Mouse (Mus musculus): ENCODE results near the gene E130114P18Rik. TPM values are rescaled to one million over a fixed set of nuclear protein-coding genes. Genes with fewer than 3 reads are reported as not detected.

E130114P18Rik gene
- polyA plus RNA-seq, 1 experiment from 2014 or later = 11.0 TPM

- under 1% methylated on average over 25 of the region's 25 CpGs for WGBS
- Histone ChIP-seq H3K36me3 (no peaks in the 10 kb centered on the region), H3K9me3 (replicated peaks) (no peaks in the 10 kb centered on the region), H3K27ac (peak overlapping the region; percentile 91), H3K27me3 (ENCODE audit: low read depth, poor library complexity, severe bottlenecking) (peaks cover 16% of the 10 kb centered on the region), H3K4me1 (peaks cover 40% of the 10 kb centered on the region), H3K4me3 (peak overlapping the region; percentile 55)
- DNase-seq (ENCODE audit: low spot score) = peak; percentile 97
Observed at GRCm38 (mm10) chr4:97772084-97772484, 5.8 kb downstream of the E130114P18Rik start.

- Histone ChIP-seq H3K4me1 (peaks cover 34% of the 10 kb centered on the region), H3K36me3 (no peaks in the 10 kb centered on the region), H3K4me3 (peak overlapping the region; percentile 55), H3K27me3 (ENCODE audit: low read depth, poor library complexity, severe bottlenecking) (peaks cover 10% of the 10 kb centered on the region), H3K9me3 (replicated peaks) (no peaks in the 10 kb centered on the region), H3K27ac (peak overlapping the region; percentile 91)
- 14% methylated on average over 5 of the region's 5 CpGs for WGBS
- DNase-seq (ENCODE audit: low spot score) = no peak
Observed at GRCm38 (mm10) chr4:97771426-97771825, 6.5 kb downstream of the E130114P18Rik start.

GRCm38 (mm10) chr4:97769861-97770260 is 8.0 kb downstream of the E130114P18Rik start:
- no peak for DNase-seq (ENCODE audit: low spot score)
- WGBS = no CpG with 5 or more reads among the region's 1 CpGs
- peaks cover 18% of the 10 kb centered on the region for H3K4me1 ChIP-seq

GRCm38 (mm10) chr4:97767516-97767915 is 10.4 kb downstream of the E130114P18Rik start:
- no peak for DNase-seq (ENCODE audit: low spot score)
- peaks cover 6% of the 10 kb centered on the region for H3K4me1 ChIP-seq
- 94% methylated on average over 5 of the region's 5 CpGs for WGBS
- no peaks in the 10 kb centered on the region for H3K27me3 ChIP-seq (ENCODE audit: low read depth, poor library complexity, severe bottlenecking)
- H3K36me3 ChIP-seq = no peaks in the 10 kb centered on the region
- no peak overlapping the region for H3K4me3 ChIP-seq
- no peaks in the 10 kb centered on the region for H3K9me3 ChIP-seq (replicated peaks)
- H3K27ac ChIP-seq = no peak overlapping the region

More at GRCm38 (mm10) chr4:97769861-97770260, 8.0 kb downstream of the E130114P18Rik start:
- no peaks in the 10 kb centered on the region for H3K36me3 ChIP-seq
- no peak overlapping the region for H3K27ac ChIP-seq
- no peak overlapping the region for H3K4me3 ChIP-seq
- H3K27me3 ChIP-seq (ENCODE audit: low read depth, poor library complexity, severe bottlenecking) = no peaks in the 10 kb centered on the region
- H3K9me3 ChIP-seq (replicated peaks) = no peaks in the 10 kb centered on the region

- no peak overlapping the region for H3K4me3 ChIP-seq
- H3K27me3 ChIP-seq (ENCODE audit: low read depth, poor library complexity, severe bottlenecking) = 0 out of 2 replicates have a peak, but pooled peaks cover 1% of the 10 kb centered on the region
- 79% methylated on average over 4 of the region's 4 CpGs for WGBS
- no peaks in the 10 kb centered on the region for H3K36me3 ChIP-seq
- H3K4me1 ChIP-seq = peaks cover 6% of the 10 kb centered on the region
- no peak for DNase-seq (ENCODE audit: low spot score)
- H3K9me3 ChIP-seq (replicated peaks) = no peaks in the 10 kb centered on the region
- H3K27ac ChIP-seq = no peak overlapping the region
Observed at GRCm38 (mm10) chr4:97767025-97767424, 10.9 kb downstream of the E130114P18Rik start.

GRCm38 (mm10) chr4:97766100-97766499 is 11.8 kb downstream of the E130114P18Rik start:
- Histone ChIP-seq H3K36me3 (no peaks in the 10 kb centered on the region), H3K27ac (no peak overlapping the region), H3K9me3 (replicated peaks) (no peaks in the 10 kb centered on the region), H3K4me1 (no peaks in the 10 kb centered on the region), H3K4me3 (no peak overlapping the region), H3K27me3 (ENCODE audit: low read depth, poor library complexity, severe bottlenecking) (peaks cover 10% of the 10 kb centered on the region; the same call in 1 of the 2 replicates)
- DNase-seq (ENCODE audit: low spot score) = no peak
- 94% methylated on average over 3 of the region's 3 CpGs for WGBS

GRCm38 (mm10) chr4:97765341-97766020 is 12.4 kb downstream of the E130114P18Rik start:
- WGBS = 82% methylated on average over 4 of the region's 4 CpGs
- Histone ChIP-seq H3K4me1 (no peaks in the 10 kb centered on the region), H3K36me3 (no peaks in the 10 kb centered on the region), H3K9me3 (replicated peaks) (no peaks in the 10 kb centered on the region), H3K4me3 (no peak overlapping the region), H3K27me3 (ENCODE audit: low read depth, poor library complexity, severe bottlenecking) (peaks cover 15% of the 10 kb centered on the region; the same call in 1 of the 2 replicates), H3K27ac (no peak overlapping the region)
- no peak for DNase-seq (ENCODE audit: low spot score)

GRCm38 (mm10) chr4:97764616-97765015 is 13.3 kb downstream of the E130114P18Rik start:
- Histone ChIP-seq H3K9me3 (replicated peaks) (no peaks in the 10 kb centered on the region), H3K36me3 (no peaks in the 10 kb centered on the region), H3K4me1 (no peaks in the 10 kb centered on the region), H3K27me3 (ENCODE audit: low read depth, poor library complexity, severe bottlenecking) (peaks cover 24% of the 10 kb centered on the region), H3K27ac (no peak overlapping the region), H3K4me3 (no peak overlapping the region)
- WGBS = 21% methylated on average over 4 of the region's 4 CpGs
- DNase-seq (ENCODE audit: low spot score) = no peak

GRCm38 (mm10) chr4:97758661-97759060 is 19.2 kb downstream of the E130114P18Rik start:
- WGBS = 19% methylated on average over 3 of the region's 3 CpGs
- peak overlapping the region; percentile 60; the same call in 1 of the 2 replicates for H3K4me3 ChIP-seq
- H3K27ac ChIP-seq = no peak overlapping the region
- no peaks in the 10 kb centered on the region for H3K36me3 ChIP-seq
- no peaks in the 10 kb centered on the region for H3K9me3 ChIP-seq (replicated peaks)
- peaks cover 30% of the 10 kb centered on the region for H3K4me1 ChIP-seq
- peaks cover 75% of the 10 kb centered on the region for H3K27me3 ChIP-seq (ENCODE audit: low read depth, poor library complexity, severe bottlenecking)
- no peak for DNase-seq (ENCODE audit: low spot score)

GRCm38 (mm10) chr4:97757978-97758461 is 19.9 kb downstream of the E130114P18Rik start:
- peak overlapping the region; percentile 81 for H3K27ac ChIP-seq
- peaks cover 32% of the 10 kb centered on the region for H3K4me1 ChIP-seq
- no peaks in the 10 kb centered on the region for H3K9me3 ChIP-seq (replicated peaks)
- under 1% methylated on average over 14 of the region's 14 CpGs for WGBS
- peaks cover 81% of the 10 kb centered on the region for H3K27me3 ChIP-seq (ENCODE audit: low read depth, poor library complexity, severe bottlenecking)
- DNase-seq (ENCODE audit: low spot score) = peak; percentile 61
- H3K36me3 ChIP-seq = no peaks in the 10 kb centered on the region
- peak overlapping the region; percentile 60 for H3K4me3 ChIP-seq

- H3K9me3 ChIP-seq (replicated peaks) = no peaks in the 10 kb centered on the region
- peak overlapping the region; percentile 60 for H3K4me3 ChIP-seq
- peak; percentile 80 for DNase-seq (ENCODE audit: low spot score)
- H3K27ac ChIP-seq = peak overlapping the region; percentile 81
- H3K36me3 ChIP-seq = no peaks in the 10 kb centered on the region
- peaks cover 37% of the 10 kb centered on the region for H3K4me1 ChIP-seq
- H3K27me3 ChIP-seq (ENCODE audit: low read depth, poor library complexity, severe bottlenecking) = peaks cover 88% of the 10 kb centered on the region
- under 1% methylated on average over 38 of the region's 38 CpGs for WGBS
Observed at GRCm38 (mm10) chr4:97757207-97757977, 20.5 kb downstream of the E130114P18Rik start.

GRCm38 (mm10) chr4:97754241-97754640 is 23.6 kb downstream of the E130114P18Rik start:
- Histone ChIP-seq H3K27me3 (ENCODE audit: low read depth, poor library complexity, severe bottlenecking) (peaks cover 75% of the 10 kb centered on the region), H3K36me3 (no peaks in the 10 kb centered on the region), H3K4me1 (peaks cover 55% of the 10 kb centered on the region), H3K4me3 (no peak overlapping the region), H3K9me3 (replicated peaks) (no peaks in the 10 kb centered on the region), H3K27ac (peak overlapping the region; percentile 21; the same call in 1 of the 2 replicates)
- 3% methylated on average over 12 of the region's 12 CpGs for WGBS
- no peak for DNase-seq (ENCODE audit: low spot score)

GRCm38 (mm10) chr4:97753521-97753920 is 24.4 kb downstream of the E130114P18Rik start:
- Histone ChIP-seq H3K27me3 (ENCODE audit: low read depth, poor library complexity, severe bottlenecking) (peaks cover 75% of the 10 kb centered on the region), H3K4me1 (peaks cover 55% of the 10 kb centered on the region), H3K4me3 (no peak overlapping the region), H3K27ac (no peak overlapping the region), H3K9me3 (replicated peaks) (no peaks in the 10 kb centered on the region), H3K36me3 (no peaks in the 10 kb centered on the region)
- no peak for DNase-seq (ENCODE audit: low spot score)
- 9% methylated on average over 1 of the region's 1 CpGs for WGBS
